Mouse (Mus musculus) heart, embryonic 10.5 days (tissue): ENCODE measurements around the gene Capn9. TPM values are rescaled to one million over a fixed set of nuclear protein-coding genes. Genes with fewer than 3 reads are reported as not detected.
A peak's percentile ranks its signal among the peaks of the same experiment; 100 is the strongest.

Experiments used
- DNase-seq: peaks from one replicate; pipeline ENCODE4 v3.0.0-alpha.2; 2017; ENCODE audit warnings: low spot score
- H3K27ac ChIP-seq: fragments of 300-500 bp; sonication (generic); 2 replicates; pipeline ENCODE4 v1.5.1; 2016; ENCODE audit warnings: mild to moderate bottlenecking
- H3K27me3 ChIP-seq: fragments of 300-500 bp; sonication (generic); 2 replicates; pipeline ENCODE4 v1.6.1; 2016; ENCODE audit warnings: mild to moderate bottlenecking; ENCODE audit not compliant: poor library complexity, insufficient read depth, severe bottlenecking
- H3K36me3 ChIP-seq: fragments of 300-500 bp; sonication (generic); 2 replicates; pipeline ENCODE4 v1.6.1; 2016; ENCODE audit warnings: mild to moderate bottlenecking, moderate library complexity
- H3K4me1 ChIP-seq: fragments of 300-500 bp; sonication (generic); 2 replicates; pipeline ENCODE4 v1.6.1; 2016; ENCODE audit warnings: mild to moderate bottlenecking
- H3K4me3 ChIP-seq: fragments of 300-500 bp; sonication (generic); 2 replicates; pipeline ENCODE4 v1.5.1; 2016; ENCODE audit warnings: mild to moderate bottlenecking, moderate library complexity
- H3K9me3 ChIP-seq: fragments of 300-500 bp; sonication (generic); 2 replicates; pipeline ENCODE4 v1.6.1; 2016; ENCODE audit warnings: mild to moderate bottlenecking, moderate library complexity
- WGBS: fragments of 180-500 bp; shearing (Covaris S2); methylation state at CpG from one replicate; pipeline ENCODE4 v1.1.7; 2016; 5-methylcytosine and 5-hydroxymethylcytosine counted together
- polyA plus RNA-seq: library from polyadenylated mRNA; unstranded; fragments of >200 nt; fragmentation: Nextera tagmentation; extraction: Ambion mirVana; gene quantifications from 2 replicates; pipeline ENCODE4 v1.2.1, GENCODE M21; 2016

Gene Capn9
- polyA plus RNA-seq, 1 experiment from 2014 or later = not detected

DNA sequence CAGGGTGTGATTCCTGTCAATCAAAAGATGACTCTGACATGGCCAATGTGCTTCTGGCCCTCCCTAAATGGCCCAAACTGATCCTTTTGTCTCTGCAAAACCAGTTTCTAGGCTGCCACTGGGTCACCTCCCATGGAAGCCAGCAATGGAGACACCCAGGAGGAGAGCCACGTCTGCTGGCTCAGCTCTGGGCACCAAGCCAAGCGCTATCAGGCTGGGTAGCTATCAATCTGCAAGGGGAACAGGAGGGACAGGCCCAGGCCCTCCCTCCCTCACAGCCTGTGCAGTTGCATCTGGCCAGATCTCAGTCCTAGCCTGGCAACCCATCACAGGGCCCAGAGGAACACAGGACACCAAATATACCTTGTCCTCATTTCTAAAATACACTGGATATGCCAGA, 82.5 kb downstream of the Capn9 start:
- 25% methylated on average over 2 of the region's 2 CpGs for WGBS
- H3K4me3 ChIP-seq = peak overlapping the region; percentile 26
- DNase-seq = peak; percentile 87

DNA sequence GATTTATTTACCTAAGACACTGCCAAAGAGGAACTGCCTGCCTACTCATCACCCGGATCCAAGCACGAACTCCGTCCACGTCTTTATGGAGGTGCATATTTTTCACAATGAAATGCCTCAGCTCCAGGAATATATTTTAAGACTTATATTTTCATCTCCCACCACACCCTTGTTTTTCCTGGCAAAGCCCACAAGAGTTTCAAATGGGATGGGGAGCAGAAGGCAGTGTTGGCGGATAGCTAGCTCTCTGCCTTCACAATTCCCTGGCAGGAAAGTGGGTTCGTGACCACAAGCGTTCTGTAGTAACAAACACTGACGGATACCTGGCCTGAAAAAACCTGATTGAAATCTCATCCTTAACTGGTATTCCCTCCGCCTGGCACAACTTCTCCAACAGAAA, 85.9 kb downstream of the Capn9 start:
- Histone ChIP-seq H3K36me3 (0 out of 2 replicates have a peak, but pooled peaks cover 7% of the 10 kb centered on the region), H3K9me3 (no peaks in the 10 kb centered on the region), H3K27ac (peak overlapping the region; percentile 98), H3K27me3 (no peaks in the 10 kb centered on the region), H3K4me1 (peaks cover 60% of the 10 kb centered on the region), H3K4me3 (peak overlapping the region; percentile 93)
- DNase-seq = no peak
- 23% methylated on average over 9 of the region's 9 CpGs for WGBS

More for the DNA sequence above, 82.5 kb downstream of the Capn9 start:
- H3K27ac ChIP-seq = peak overlapping the region; percentile 57
- no peaks in the 10 kb centered on the region for H3K27me3 ChIP-seq
- H3K36me3 ChIP-seq = peaks cover 17% of the 10 kb centered on the region
- H3K4me1 ChIP-seq = peaks cover 87% of the 10 kb centered on the region
- no peaks in the 10 kb centered on the region for H3K9me3 ChIP-seq

DNA sequence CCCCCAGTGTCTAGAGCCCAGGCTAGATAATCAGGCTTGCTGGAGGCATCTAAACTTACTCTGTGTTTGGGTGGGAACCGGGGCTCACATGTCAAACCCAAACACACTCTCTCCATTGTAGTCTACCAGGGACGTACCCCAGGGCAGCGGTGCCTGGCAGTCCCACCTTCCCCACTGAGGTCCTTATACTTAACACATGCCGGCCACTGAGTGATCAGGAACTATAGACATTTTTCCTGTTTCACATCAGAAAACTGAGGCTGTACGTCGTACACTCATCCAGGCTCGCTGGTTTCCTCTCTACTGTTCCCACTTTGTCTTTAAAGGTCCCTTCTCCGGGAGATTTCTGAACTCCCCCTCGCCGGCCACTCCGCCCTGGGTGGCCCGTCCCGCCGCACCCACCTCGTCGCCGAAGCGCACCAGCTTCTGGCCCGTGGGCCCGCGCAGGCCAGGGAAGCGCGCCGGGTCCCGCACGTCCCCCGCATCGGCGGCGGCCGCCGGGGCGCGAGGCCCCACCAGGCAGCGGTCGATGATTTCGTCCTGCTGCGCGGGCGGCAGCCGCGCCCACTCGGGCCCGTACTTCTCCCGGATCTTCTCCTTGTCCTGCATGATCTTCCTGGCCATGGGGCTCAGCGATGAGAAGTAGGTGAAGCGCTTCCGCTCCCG, 86.7 kb downstream of the Capn9 start:
- H3K4me1 ChIP-seq = peaks cover 52% of the 10 kb centered on the region
- H3K4me3 ChIP-seq = peak overlapping the region; percentile 93
- no peaks in the 10 kb centered on the region for H3K27me3 ChIP-seq
- H3K9me3 ChIP-seq = no peaks in the 10 kb centered on the region
- H3K36me3 ChIP-seq = 0 out of 2 replicates have a peak, but pooled peaks cover 6% of the 10 kb centered on the region
- H3K27ac ChIP-seq = peak overlapping the region; percentile 98
- under 1% methylated on average over 48 of the region's 49 CpGs for WGBS
- no peak for DNase-seq

DNA sequence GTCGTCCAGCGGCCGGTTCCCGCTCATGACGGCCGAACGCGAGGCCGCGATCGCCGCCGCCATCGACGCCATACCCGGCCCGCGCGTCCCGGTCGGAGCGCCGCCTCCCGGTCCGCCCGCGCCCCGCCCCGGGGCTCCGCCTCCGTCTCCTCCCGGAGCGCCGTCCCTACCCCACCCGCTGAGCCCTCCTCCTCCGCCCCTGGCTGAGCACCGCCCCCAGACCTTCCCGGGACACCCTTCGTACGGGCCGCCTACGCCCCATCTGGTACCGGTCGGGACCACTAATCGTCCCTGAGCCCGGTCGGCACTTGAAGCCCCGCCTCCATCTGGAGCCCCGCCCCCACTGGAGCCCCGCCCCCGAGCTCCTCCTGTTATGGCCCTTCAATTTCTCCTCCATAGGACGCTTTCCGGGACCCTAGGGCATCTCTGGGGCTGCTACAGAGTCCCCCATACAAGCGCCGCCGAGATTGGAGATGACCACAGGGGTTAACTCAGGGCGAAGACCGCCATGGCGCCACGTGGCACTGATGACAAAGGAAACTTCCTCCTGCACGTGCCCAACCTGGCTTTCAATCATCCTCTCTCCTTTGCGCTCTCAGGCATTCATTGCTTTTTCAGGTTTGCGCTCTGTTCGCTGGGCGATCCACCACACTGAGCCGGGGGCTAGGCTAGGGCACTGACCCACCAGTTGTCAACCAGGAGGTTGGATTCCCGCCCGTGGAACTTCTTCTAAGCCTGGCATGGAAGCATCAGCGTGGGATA, 87.4 kb downstream of the Capn9 start, which contains the start of gene 2310022B05Rik:
Gene 2310022B05Rik, minus strand, starts transcription at position 258 of the 762 bp plus-strand sequence.
- WGBS = 2% methylated on average over 69 of the region's 69 CpGs
- H3K4me1 ChIP-seq = peaks cover 45% of the 10 kb centered on the region
- DNase-seq = peak; percentile 95
- H3K27ac ChIP-seq = peak within 1 kb of the TSS; percentile 98
- no peaks in the 10 kb centered on the region for H3K9me3 ChIP-seq
- H3K4me3 ChIP-seq = peak within 1 kb of the TSS; percentile 93
- no peaks in the 10 kb centered on the region for H3K27me3 ChIP-seq
- H3K36me3 ChIP-seq = 0 out of 2 replicates have a peak, but pooled peaks cover 3% of the 10 kb centered on the region

DNA sequence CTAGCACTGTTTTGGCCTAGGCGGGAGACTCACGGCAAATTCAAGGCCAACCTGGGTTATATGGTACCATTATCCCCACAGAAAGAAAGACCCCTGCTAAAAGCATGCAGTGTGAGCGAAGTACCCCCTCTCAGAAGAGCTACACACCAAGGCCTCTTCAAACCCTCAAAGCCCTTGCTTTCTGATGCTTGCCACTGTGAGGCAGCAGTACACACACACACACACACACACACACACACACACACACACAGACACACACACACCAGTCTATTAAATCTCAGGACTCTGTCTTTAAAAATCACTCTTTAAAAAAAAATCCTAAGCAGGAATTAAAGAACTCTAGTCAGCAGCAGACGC, 87.9 kb downstream of the Capn9 start:
- H3K4me3 ChIP-seq = peak overlapping the region; percentile 93
- 52% methylated on average over 4 of the region's 4 CpGs for WGBS

DNA sequence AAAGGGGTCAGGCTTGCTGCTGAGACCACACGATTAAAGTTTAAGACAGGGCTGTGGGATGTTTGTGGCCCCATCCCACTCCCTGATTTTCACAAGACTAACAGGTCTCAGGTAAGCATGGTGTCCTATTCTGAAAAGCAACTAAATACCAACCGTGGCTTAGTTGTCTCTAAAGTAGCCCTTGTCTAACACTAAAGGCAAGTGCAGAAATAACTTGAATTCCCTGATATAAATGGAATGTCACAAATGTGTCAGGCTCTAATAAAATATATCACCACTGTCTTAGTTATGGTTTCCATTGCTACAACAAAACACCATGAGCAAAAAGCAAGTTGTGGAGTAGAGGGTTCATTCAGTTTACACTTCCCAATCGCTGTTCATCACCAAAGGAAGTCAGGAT, 88.5 kb downstream of the Capn9 start:
- 0 out of 2 replicates have a peak, but pooled peaks cover 2% of the 10 kb centered on the region for H3K36me3 ChIP-seq
- WGBS = 71% methylated on average over 3 of the region's 3 CpGs
- no peak for DNase-seq
- H3K4me1 ChIP-seq = peaks cover 34% of the 10 kb centered on the region
- H3K27ac ChIP-seq = no peak overlapping the region
- H3K9me3 ChIP-seq = no peaks in the 10 kb centered on the region
- no peak overlapping the region for H3K4me3 ChIP-seq
- no peaks in the 10 kb centered on the region for H3K27me3 ChIP-seq

More for the DNA sequence above, 87.9 kb downstream of the Capn9 start:
- no peak for DNase-seq
- Histone ChIP-seq H3K4me1 (peaks cover 39% of the 10 kb centered on the region), H3K27me3 (no peaks in the 10 kb centered on the region), H3K36me3 (0 out of 2 replicates have a peak, but pooled peaks cover 3% of the 10 kb centered on the region), H3K9me3 (no peaks in the 10 kb centered on the region), H3K27ac (peak overlapping the region; percentile 98)

Other genes with a start within 250 kb of the Capn9 start
- gene Pgbd5, start 136.5 kb upstream of the Capn9 start, polyA plus RNA-seq = 1.5 and 1.6 TPM in 2 replicates
- gene Cog2, start 55.3 kb upstream of the Capn9 start, polyA plus RNA-seq = 28.4 and 30.4 TPM in 2 replicates
- gene Agt, start 6.4 kb upstream of the Capn9 start, polyA plus RNA-seq = 0.26 and 0.84 TPM in 2 replicates
- gene 2310022B05Rik, start 87.3 kb downstream of the Capn9 start, polyA plus RNA-seq = 32.6 and 34.7 TPM in 2 replicates
- 43.7 and 44.6 TPM in 2 replicates for gene Ttc13, start 145.9 kb downstream of the Capn9 start, polyA plus RNA-seq
- gene Arv1, start 146.0 kb downstream of the Capn9 start, polyA plus RNA-seq = 21.3 and 26.7 TPM in 2 replicates
- gene Fam89a, start 175.7 kb downstream of the Capn9 start, polyA plus RNA-seq = 2.5 and 8.2 TPM in 2 replicates
- gene Trim67, start 217.0 kb downstream of the Capn9 start, polyA plus RNA-seq = 0.05 and 0.10 TPM in 2 replicates